Mouse (Mus musculus): Measurements from ENCODE around the gene Bmp10.

DNA sequence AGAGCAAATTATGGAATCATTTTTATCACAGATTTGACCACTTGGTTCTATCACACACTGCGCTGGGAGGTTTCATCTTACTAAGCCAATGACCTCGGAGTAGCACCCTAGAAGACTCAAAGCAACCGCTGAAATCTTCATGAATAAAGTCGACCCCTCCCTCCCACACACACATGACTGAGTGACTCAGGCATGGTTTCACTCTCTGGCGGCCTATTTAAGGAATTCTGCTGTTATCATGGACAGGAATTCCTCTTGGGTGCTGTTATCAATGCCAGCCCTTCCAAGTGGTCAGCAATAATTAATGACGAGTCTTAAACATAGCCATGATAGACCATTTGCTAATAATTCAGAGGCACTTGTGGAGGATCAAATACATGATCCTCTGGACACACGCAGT is 6.5 kb upstream of the Bmp10 start:
- TF ChIP-seq POLR2A (IDR thresholded peaks at IDR 0.05; ENCODE audit: insufficient read length, low read depth) (no peak), MYOG (IDR thresholded peaks at IDR 0.05; ENCODE audit: control insufficient read depth in 1 of 3, insufficient read depth in 1 of 3, insufficient read length in 2 of 3, low read depth in 2 of 3) (no peak), MAX (IDR thresholded peaks at IDR 0.05; ENCODE audit: low read depth) (no peak), TCF12 (IDR thresholded peaks at IDR 0.05; ENCODE audit: insufficient read depth, poor library complexity, severe bottlenecking) (no peak), SRF (IDR thresholded peaks at IDR 0.05; ENCODE audit: control insufficient read depth, insufficient read length, low read depth) (no peak)
